7 mouse cellular contexts compared by ENCODE assay signal in genomic region chr6:126939487-126940171, GRCm38 (mm10). TPM values are rescaled to one million over a fixed set of nuclear protein-coding genes. Genes with fewer than 3 reads are reported as not detected.
DNase-seq lines count a peak whose midpoint lies in the region; ATAC-seq lines count a peak whose summit lies in the region.

Gene Rad51ap1, minus strand, starts transcription at chr6:126939587.
Gene D6Wsu163e, plus strand, starts transcription at chr6:126939962.

- no peaks in the 10 kb centered on the region for H3K36me3 ChIP-seq in intestine, embryonic 15.5 days
- peaks cover 14% of the 10 kb centered on the region for H3K36me3 ChIP-seq in midbrain, embryonic 10.5 days

- peak; percentile 100 for ATAC-seq in intestine, embryonic 15.5 days

- H3K4me1 ChIP-seq in intestine, embryonic 15.5 days (replicated peaks): peaks cover 18% of the 10 kb centered on the region
- H3K4me1 ChIP-seq in midbrain, embryonic 10.5 days: peaks cover 34% of the 10 kb centered on the region

- H3K4me2 ChIP-seq in intestine, embryonic 15.5 days (replicated peaks): peak within 1 kb of the TSS; percentile 80

- H3K9me3 ChIP-seq in intestine, embryonic 15.5 days: no peaks in the 10 kb centered on the region
- no peaks in the 10 kb centered on the region for H3K9me3 ChIP-seq in midbrain, embryonic 10.5 days (replicated peaks)

- H3K4me3 ChIP-seq in intestine, embryonic 15.5 days (replicated peaks): peak within 1 kb of the TSS; percentile 66
- H3K4me3 ChIP-seq in midbrain, embryonic 10.5 days: peak within 1 kb of the TSS; percentile 95

- H3K27me3 ChIP-seq in intestine, embryonic 15.5 days (replicated peaks): no peaks in the 10 kb centered on the region
- no peaks in the 10 kb centered on the region for H3K27me3 ChIP-seq in midbrain, embryonic 10.5 days (ENCODE audit: low read depth, poor library complexity, severe bottlenecking)

- intact Hi-C loops in gastrocnemius, postnatal 36 days (cut with DNase I): loop anchor here (5.0 to 10.0 kb wide), 2 partner anchors 92 to 515 kb away; partner anchors contain the start of gene Ndufa9
- intact Hi-C loops in left cerebral cortex, postnatal 25 days (cut with DNase I): loop anchor here (1.0 to 10.0 kb wide), 3 partner anchors 90 to 435 kb away; partner anchors contain the start of gene Ndufa9

- H3K27ac ChIP-seq in intestine, embryonic 15.5 days: 0 out of 2 replicates have a peak within 1 kb of the TSS, but pooled peaks have one; percentile 18
- H3K27ac ChIP-seq in midbrain, embryonic 10.5 days (replicated peaks): peak within 1 kb of the TSS; percentile 92

- peak; percentile 97 for DNase-seq in adrenal gland, adult 2 months
- peak; percentile 90 for DNase-seq in embryo, embryonic 11.5 days (ENCODE audit: low read depth, low spot score)
- peak; percentile 87 to 91 for DNase-seq in gastrocnemius, postnatal 36 days
- DNase-seq in left cerebral cortex, postnatal 25 days (ENCODE audit: low spot score in 2 of 2): peak; percentile 96 to 97
- peak; percentile 95 for DNase-seq in midbrain, embryonic 10.5 days (ENCODE audit: low spot score)
- DNase-seq in right cerebral cortex, postnatal 4 days: peak; percentile 94

- WGBS in intestine, embryonic 15.5 days: under 1% methylated on average over 33 of the region's 33 CpGs
- 0% methylated on average over 33 of the region's 33 CpGs for WGBS in midbrain, embryonic 10.5 days

- peak within 1 kb of the TSS; percentile 63 for H3K9ac ChIP-seq in intestine, embryonic 15.5 days

RNA-seq across cellular contexts. Expression of gene Rad51ap1, which starts in this region (rescaled TPM):
- 1 to 10 TPM in 1 of 2 experiments, under 1 TPM in 1; 0.59 to 1.3 TPM for total RNA-seq in adrenal gland, adult 2 months (2021)
- polyA plus RNA-seq in adrenal gland, adult 2 months (2012; rRNA removed): 0.59 and 1.1 TPM in 2 replicates
- total RNA-seq in gastrocnemius, postnatal 36 days (2021): under 1 TPM; 0.47 to 0.64 TPM
- 39.9 and 56.3 TPM in 2 replicates for polyA plus RNA-seq in intestine, embryonic 15.5 days (2015; fragmentation: Nextera tagmentation; extraction: Ambion mirVana)
- 1 to 10 TPM; 2.5 to 3.1 TPM for total RNA-seq in left cerebral cortex, postnatal 25 days (2021)
- 72.8 and 83.1 TPM in 2 replicates for polyA plus RNA-seq in midbrain, embryonic 10.5 days (2016; fragmentation: Nextera tagmentation; extraction: Ambion mirVana)

RNA-seq across cellular contexts. Expression of gene D6Wsu163e, which starts in this region (rescaled TPM):
- total RNA-seq in adrenal gland, adult 2 months (2021): 10 to 100 TPM; 17.4 to 22.1 TPM
- polyA plus RNA-seq in adrenal gland, adult 2 months (2012; rRNA removed): 1.3 and 1.5 TPM in 2 replicates
- 1 to 10 TPM; 6.3 to 8.4 TPM for total RNA-seq in gastrocnemius, postnatal 36 days (2021)
- polyA plus RNA-seq in intestine, embryonic 15.5 days (2015; fragmentation: Nextera tagmentation; extraction: Ambion mirVana): 15.8 and 18.3 TPM in 2 replicates
- total RNA-seq in left cerebral cortex, postnatal 25 days (2021): 10 to 100 TPM; 42.8 to 44.5 TPM
- polyA plus RNA-seq in midbrain, embryonic 10.5 days (2016; fragmentation: Nextera tagmentation; extraction: Ambion mirVana): 16.0 and 17.5 TPM in 2 replicates

Comparison
In these comparisons a context has a peak if more than half of its experiments do, and no peak if none do; other contexts are left out.
1. Peak in every context shown above with its lines: DNase-seq, ATAC-seq, H3K4me3 ChIP-seq and H3K27ac ChIP-seq.
2. RNA of gene Rad51ap1 (polyA plus RNA-seq): 72.8 to 83.1 TPM in midbrain, embryonic 10.5 days and 39.9 to 56.3 TPM in intestine, embryonic 15.5 days; 0.59 to 1.1 TPM in adrenal gland, adult 2 months; every median in the first group is over 10 times any median in the second.